Mouse (Mus musculus): ENCODE data around the gene 2410004P03Rik. TPM values are rescaled to one million over a fixed set of nuclear protein-coding genes. Genes with fewer than 3 reads are reported as not detected.

Gene 2410004P03Rik
- 1 to 10 TPM in 1 of 2 experiments, under 1 TPM in 1; 0.57 to 1.1 TPM for total RNA-seq (2021)
- long read RNA-seq, experiment 1, partial matches to known transcripts = 1 of 2 reads
- long read RNA-seq, experiment 1, other reads (novel, unspliced or antisense) = 1 of 2 reads
- long read RNA-seq, experiment 2, partial matches to known transcripts = 0 of 2 reads
- long read RNA-seq, experiment 2, other reads (novel, unspliced or antisense) = 1 of 2 reads

DNA sequence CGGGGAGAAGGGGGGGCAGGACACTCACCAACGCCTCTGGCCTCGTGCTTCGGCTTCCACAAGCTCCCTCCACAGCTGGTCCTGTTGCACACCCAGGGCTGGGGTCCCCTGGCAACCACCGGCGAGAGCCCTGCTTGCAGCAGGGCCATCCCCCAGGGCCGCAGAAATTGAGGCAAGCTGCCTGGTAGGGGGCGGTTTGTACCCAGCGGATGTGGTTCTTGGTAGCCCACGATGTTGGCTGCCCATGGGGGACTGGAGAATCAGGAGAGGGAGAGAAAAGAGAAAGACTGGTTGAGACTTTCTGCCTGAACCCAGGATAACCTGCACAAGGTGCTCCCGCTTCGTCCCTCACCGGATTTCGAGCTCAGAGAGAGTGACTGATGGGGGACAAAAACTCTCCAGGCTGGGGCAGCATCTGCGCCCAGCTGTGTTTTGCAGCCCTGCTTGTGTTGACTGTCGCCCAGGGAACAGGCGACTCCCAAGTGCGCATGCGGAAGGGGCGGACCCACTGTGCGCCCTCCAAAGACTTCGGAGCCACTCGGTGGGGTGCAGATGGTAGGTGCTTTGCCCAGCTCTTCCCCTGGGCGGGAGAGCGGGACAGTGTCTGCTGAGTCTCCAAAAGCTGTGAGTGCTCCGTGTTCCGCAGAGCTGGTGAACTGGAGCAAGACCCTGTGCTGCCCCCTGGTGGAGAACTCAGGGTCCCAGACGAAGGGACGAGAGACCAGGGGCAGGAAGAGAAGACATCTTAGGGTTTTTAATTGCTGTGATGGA, at the start of gene 2410004P03Rik:
Gene 2410004P03Rik (minus strand): TSS at position 628 of the 771 bp plus-strand sequence.
- no peak within 1 kb of the TSS for H3K27ac ChIP-seq
- H3K4me3 ChIP-seq = peak within 1 kb of the TSS; percentile 39
- peak; percentile 66 to 69 for DNase-seq (ENCODE audit: extremely low spot score in 1 of 2, low spot score in 2 of 2)
- intact Hi-C loops (cut with DNase I) = loop anchor here (1.0 to 5.0 kb wide), 3 partner anchors 184 to 294 kb away; no protein-coding TSS in a partner anchor
- peak; percentile 69 for TF ChIP-seq CTCF (IDR thresholded peaks at IDR 0.05)

DNA sequence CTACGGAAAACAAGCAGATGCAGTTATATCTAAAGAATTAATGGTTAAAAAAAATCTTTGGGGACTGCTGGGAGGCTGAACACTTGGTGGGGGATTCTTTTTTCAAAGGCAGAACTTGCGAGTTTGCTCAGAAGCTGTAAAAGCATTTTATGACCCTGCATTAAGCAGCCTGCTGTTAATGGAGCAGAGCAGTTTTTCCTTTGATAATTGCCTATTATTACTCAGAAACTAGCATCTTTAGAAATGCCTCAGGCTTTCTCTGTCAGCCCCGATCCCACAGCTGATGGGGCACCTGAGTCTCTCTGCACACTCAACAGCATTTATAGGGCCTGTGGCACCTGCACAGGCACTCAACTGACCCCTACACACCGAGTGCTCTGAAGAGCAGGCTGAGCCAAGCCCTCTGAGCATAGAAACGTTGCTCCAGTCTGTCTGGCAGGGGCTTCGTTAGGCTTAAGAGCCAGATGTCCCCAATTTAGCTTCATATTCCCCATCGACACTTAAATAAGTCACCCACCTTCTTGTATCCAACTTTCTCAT, 49.7 kb upstream of the 2410004P03Rik start:
- H3K4me3 ChIP-seq = no peak overlapping the region
- intact Hi-C loops (cut with DNase I) = no loop called here
- DNase-seq (ENCODE audit: extremely low spot score in 1 of 2, low spot score in 2 of 2) = no peak
- no peak for TF ChIP-seq CTCF (IDR thresholded peaks at IDR 0.05)
- peak overlapping the region; percentile 70 for H3K27ac ChIP-seq

- no peak overlapping the region for H3K27ac ChIP-seq
- TF ChIP-seq CTCF (IDR thresholded peaks at IDR 0.05) = no peak
- no peak overlapping the region for H3K4me3 ChIP-seq
- intact Hi-C loops (cut with DNase I) = no loop called here
- no peak for DNase-seq (ENCODE audit: extremely low spot score in 1 of 2, low spot score in 2 of 2)
Measured at GRCm38 (mm10) chr12:17058490-17058889, 47.0 kb upstream of the 2410004P03Rik start.

- TF ChIP-seq CTCF (IDR thresholded peaks at IDR 0.05) = no peak
- Histone ChIP-seq H3K4me3 (no peak overlapping the region), H3K27ac (no peak overlapping the region)
- no peak for DNase-seq (ENCODE audit: extremely low spot score in 1 of 2, low spot score in 2 of 2)
- intact Hi-C loops (cut with DNase I) = no loop called here
Measured at GRCm38 (mm10) chr12:17057110-17057509, 45.6 kb upstream of the 2410004P03Rik start.

DNA sequence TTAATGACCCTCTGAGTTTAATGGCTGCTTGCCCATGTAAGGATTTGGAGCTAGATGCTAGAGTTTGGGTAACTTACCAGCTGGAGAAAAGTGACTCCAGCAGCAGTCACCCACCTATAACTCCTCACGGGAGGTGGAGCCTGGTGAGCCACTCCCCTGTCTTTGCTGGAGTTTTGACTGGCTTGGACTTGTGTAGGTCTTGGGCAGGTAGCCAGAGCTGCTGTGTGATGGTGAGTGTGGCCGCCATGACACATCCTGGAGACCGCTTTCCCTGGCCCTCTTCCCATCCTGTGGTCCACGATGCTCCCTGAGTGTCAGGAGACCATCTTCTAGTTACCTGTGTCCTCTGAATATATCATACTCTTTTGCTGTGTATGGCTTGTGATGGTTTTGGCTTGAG, 44.2 kb upstream of the 2410004P03Rik start:
- no peak overlapping the region for H3K4me3 ChIP-seq
- no peak for TF ChIP-seq CTCF (IDR thresholded peaks at IDR 0.05)
- no peak overlapping the region for H3K27ac ChIP-seq
- intact Hi-C loops (cut with DNase I) = no loop called here
- no peak for DNase-seq (ENCODE audit: extremely low spot score in 1 of 2, low spot score in 2 of 2)

DNA sequence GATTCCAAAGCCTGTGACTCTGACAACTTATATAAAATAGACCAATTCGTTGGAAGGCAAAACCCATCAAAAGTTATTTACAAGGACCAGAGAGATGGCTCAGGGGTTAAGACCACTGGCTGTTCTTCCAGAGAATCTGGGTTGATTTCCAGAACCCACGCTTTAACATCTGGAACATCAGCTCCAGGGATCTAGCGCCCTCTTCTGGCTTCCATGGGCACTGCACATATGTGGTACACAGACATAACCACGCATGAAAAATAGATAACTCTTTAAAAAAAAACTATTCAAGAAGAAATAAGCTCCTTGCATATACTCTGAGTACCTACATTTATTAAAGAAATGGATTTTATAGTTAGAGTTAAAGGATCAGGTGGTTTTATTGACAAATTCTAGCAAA, 43.2 kb upstream of the 2410004P03Rik start:
- peak; percentile 32 for TF ChIP-seq CTCF (IDR thresholded peaks at IDR 0.05)
- H3K27ac ChIP-seq = no peak overlapping the region
- no peak overlapping the region for H3K4me3 ChIP-seq
- no peak for DNase-seq (ENCODE audit: extremely low spot score in 1 of 2, low spot score in 2 of 2)
- intact Hi-C loops (cut with DNase I) = no loop called here

DNA sequence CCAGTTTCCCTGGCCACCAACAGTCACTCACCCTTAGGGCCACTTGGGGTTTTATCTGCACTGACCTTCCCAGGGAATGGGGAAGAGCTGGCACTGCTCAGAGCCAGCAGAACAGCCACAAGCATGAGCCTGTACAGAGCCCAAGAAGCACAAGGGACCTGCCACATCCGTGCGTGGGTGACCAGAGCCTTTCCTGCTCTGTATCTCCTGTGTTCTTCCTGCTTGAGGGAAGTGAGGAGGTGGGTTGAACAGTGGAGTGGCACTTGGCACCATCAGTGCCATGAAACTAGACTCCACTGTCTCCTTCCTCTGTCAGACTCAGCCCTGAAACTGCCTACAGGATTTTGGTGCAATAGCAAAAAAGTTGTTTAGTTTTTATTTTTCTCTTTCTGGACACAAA, 41.1 kb upstream of the 2410004P03Rik start:
- H3K4me3 ChIP-seq = no peak overlapping the region
- no peak for TF ChIP-seq CTCF (IDR thresholded peaks at IDR 0.05)
- H3K27ac ChIP-seq = peak overlapping the region; percentile 24
- intact Hi-C loops (cut with DNase I) = no loop called here
- DNase-seq (ENCODE audit: extremely low spot score in 1 of 2, low spot score in 2 of 2) = no peak

DNA sequence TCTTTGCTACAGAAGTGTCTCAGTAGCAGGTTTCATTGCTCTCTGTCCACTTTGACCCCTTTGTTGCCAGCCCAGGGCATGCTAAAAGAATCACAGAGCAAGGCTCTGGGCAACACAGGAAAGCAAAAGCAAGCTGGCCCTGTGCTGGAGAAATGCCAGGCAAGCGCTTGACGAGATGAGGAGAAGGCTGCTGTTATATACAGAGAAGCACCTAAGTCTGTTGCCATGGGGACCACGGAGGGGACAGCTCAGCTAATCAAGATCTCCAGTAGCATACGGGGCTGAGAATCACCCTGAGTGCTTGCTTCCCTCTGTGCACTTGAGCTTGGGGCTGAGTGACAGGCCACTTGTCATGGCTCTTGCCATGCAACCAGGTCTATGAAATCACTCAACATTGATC, 39.5 kb upstream of the 2410004P03Rik start:
- Histone ChIP-seq H3K27ac (no peak overlapping the region), H3K4me3 (no peak overlapping the region)
- intact Hi-C loops (cut with DNase I) = no loop called here
- no peak for TF ChIP-seq CTCF (IDR thresholded peaks at IDR 0.05)
- DNase-seq (ENCODE audit: extremely low spot score in 1 of 2, low spot score in 2 of 2) = peak; percentile 43 to 64

- no peak overlapping the region for H3K27ac ChIP-seq
- no peak overlapping the region for H3K4me3 ChIP-seq
- DNase-seq (ENCODE audit: extremely low spot score in 1 of 2, low spot score in 2 of 2) = no peak
- TF ChIP-seq CTCF (IDR thresholded peaks at IDR 0.05) = no peak; the same call in 1 of the 2 replicates
- intact Hi-C loops (cut with DNase I) = no loop called here
Measured at GRCm38 (mm10) chr12:17049796-17050195, 38.3 kb upstream of the 2410004P03Rik start.

DNA sequence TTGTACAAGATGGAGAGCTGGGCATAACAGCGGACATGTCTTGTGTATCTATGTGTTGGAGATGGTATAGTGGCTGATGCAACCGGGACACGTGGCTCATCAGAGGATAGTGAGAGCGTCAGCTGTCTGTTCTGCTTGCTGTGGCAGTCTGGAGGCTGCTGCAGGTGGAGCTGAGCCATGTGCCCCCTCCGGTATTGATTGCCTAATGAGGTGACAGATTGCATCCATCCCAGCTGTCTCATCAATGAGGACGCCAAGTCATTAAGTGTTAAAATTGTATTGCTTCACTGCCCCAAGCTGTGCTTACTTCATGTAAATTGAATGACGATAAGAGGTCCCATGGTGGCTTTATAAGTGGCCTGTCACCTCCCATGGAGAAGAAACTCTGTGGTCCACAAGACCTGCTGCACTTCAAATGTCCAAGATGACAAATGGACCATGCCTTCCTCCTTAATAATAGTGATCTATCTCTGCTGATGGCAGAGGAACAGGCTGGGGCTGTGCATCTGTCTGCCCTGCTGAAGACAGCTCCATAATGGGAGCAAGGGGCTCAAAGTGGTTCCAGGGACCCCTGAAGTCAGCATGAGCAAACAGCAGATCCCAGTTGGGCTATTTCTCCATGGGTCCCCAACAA, 37.6 kb upstream of the 2410004P03Rik start:
- DNase-seq (ENCODE audit: extremely low spot score in 1 of 2, low spot score in 2 of 2) = no peak
- Histone ChIP-seq H3K4me3 (no peak overlapping the region), H3K27ac (no peak overlapping the region)
- intact Hi-C loops (cut with DNase I) = no loop called here
- TF ChIP-seq CTCF (IDR thresholded peaks at IDR 0.05) = no peak

- no peak for DNase-seq (ENCODE audit: extremely low spot score in 1 of 2, low spot score in 2 of 2)
- no peak overlapping the region for H3K4me3 ChIP-seq
- intact Hi-C loops (cut with DNase I) = no loop called here
- H3K27ac ChIP-seq = no peak overlapping the region
- TF ChIP-seq CTCF (IDR thresholded peaks at IDR 0.05) = no peak
Measured at GRCm38 (mm10) chr12:17043311-17043710, 31.8 kb upstream of the 2410004P03Rik start.

DNA sequence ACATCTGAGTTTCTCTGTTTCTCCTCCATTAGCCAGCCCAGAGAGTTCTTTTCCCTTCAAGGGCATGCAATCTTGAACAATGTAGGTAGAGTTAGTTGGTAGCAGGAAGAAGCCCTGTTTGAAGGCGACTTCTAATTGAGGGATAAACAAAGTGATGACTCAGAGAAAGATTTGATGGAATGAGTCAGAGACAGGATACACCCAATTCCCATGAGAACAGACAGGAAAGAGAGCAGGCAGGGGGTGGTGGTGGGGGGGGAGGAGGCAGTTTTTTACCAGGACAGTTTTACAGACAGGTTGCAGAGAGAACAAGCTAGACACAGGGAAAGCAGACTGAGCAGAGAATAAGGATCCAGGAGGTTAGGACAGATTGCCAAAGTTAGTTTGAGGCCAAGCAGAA, 29.0 kb upstream of the 2410004P03Rik start:
- TF ChIP-seq CTCF (IDR thresholded peaks at IDR 0.05) = no peak
- Histone ChIP-seq H3K27ac (no peak overlapping the region), H3K4me3 (no peak overlapping the region)
- intact Hi-C loops (cut with DNase I) = no loop called here
- no peak for DNase-seq (ENCODE audit: extremely low spot score in 1 of 2, low spot score in 2 of 2)

Measured in left cerebral cortex, adult 2 months (tissue).